Mouse (Mus musculus): Measurements from ENCODE around the gene Usp3. TPM values are rescaled to one million over a fixed set of nuclear protein-coding genes. Genes with fewer than 3 reads are reported as not detected.

The Usp3 gene
- polyA plus RNA-seq, 1 experiment = 8.1 TPM

GRCm38 (mm10) chr9:66613667-66614066 lies 20.7 kb upstream of the Usp3 start:
- Histone ChIP-seq H3K36me3 (ENCODE audit: control insufficient read depth, insufficient read depth, low read length) (no peaks in the 10 kb centered on the region), H3K4me3 (ENCODE audit: control insufficient read depth, low read depth, low read length) (no peak overlapping the region), H3K27ac (ENCODE audit: control insufficient read depth, insufficient read depth, low read depth, low read length) (no peak overlapping the region), H3K4me1 (ENCODE audit: control insufficient read depth, insufficient read depth, low read length) (no peaks in the 10 kb centered on the region), H3K27me3 (ENCODE audit: control insufficient read depth, insufficient read depth, low read length) (no peaks in the 10 kb centered on the region)
- TF ChIP-seq CTCF (IDR thresholded peaks at IDR 0.05; ENCODE audit: control insufficient read depth, insufficient read depth, insufficient replicate concordance, low read depth, low read length) (no peak), POLR2A (IDR thresholded peaks at IDR 0.05; ENCODE audit: control insufficient read depth, low read depth, low read length) (no peak)

DNA sequence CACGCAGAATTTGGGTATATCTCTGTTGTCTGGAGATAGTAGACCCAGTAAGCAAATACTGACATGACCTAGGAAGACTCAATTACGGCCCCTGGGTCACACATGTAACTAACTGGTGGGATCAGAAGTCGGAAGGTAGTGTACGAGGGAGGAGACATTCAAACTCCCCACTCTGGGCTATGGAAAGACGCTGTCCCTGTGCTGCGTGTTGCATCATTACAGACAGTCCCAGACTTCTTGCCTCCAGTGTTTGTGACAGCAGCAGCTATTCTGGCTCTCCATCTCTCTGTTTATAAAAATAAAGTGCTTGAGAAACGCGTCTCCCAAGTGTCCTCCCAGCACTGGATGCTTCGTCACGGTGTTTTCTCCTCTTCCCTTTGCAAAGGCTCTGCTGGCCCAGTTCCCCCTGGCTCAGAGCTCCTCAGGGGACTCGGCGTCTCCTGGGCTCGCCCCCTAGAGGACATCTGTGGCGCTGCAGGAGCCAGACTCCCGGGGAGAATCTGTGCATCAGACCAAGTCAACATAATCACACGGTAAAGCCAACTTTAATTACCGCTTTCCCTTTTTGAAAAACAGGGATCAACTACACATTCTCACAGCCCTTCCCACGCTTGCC lies 18.6 kb upstream of the Usp3 start:
- Histone ChIP-seq H3K4me3 (ENCODE audit: control insufficient read depth, low read depth, low read length) (no peak overlapping the region), H3K36me3 (ENCODE audit: control insufficient read depth, insufficient read depth, low read length) (no peaks in the 10 kb centered on the region), H3K27ac (ENCODE audit: control insufficient read depth, insufficient read depth, low read depth, low read length) (no peak overlapping the region), H3K4me1 (ENCODE audit: control insufficient read depth, insufficient read depth, low read length) (peaks cover 2% of the 10 kb centered on the region; the same call in 1 of the 2 replicates), H3K27me3 (ENCODE audit: control insufficient read depth, insufficient read depth, low read length) (no peaks in the 10 kb centered on the region)
- TF ChIP-seq CTCF (IDR thresholded peaks at IDR 0.05; ENCODE audit: control insufficient read depth, insufficient read depth, insufficient replicate concordance, low read depth, low read length) (peak; percentile 90), POLR2A (IDR thresholded peaks at IDR 0.05; ENCODE audit: control insufficient read depth, low read depth, low read length) (no peak)

GRCm38 (mm10) chr9:66608817-66609345 lies 15.9 kb upstream of the Usp3 start:
- Histone ChIP-seq H3K4me1 (ENCODE audit: control insufficient read depth, insufficient read depth, low read length) (peaks cover 4% of the 10 kb centered on the region; the same call in 1 of the 2 replicates), H3K36me3 (ENCODE audit: control insufficient read depth, insufficient read depth, low read length) (no peaks in the 10 kb centered on the region), H3K27ac (ENCODE audit: control insufficient read depth, insufficient read depth, low read depth, low read length) (no peak overlapping the region), H3K4me3 (ENCODE audit: control insufficient read depth, low read depth, low read length) (no peak overlapping the region), H3K27me3 (ENCODE audit: control insufficient read depth, insufficient read depth, low read length) (no peaks in the 10 kb centered on the region)
- no peak for TF ChIP-seq CTCF (IDR thresholded peaks at IDR 0.05; ENCODE audit: control insufficient read depth, insufficient read depth, insufficient replicate concordance, low read depth, low read length)
- no peak for TF ChIP-seq POLR2A (IDR thresholded peaks at IDR 0.05; ENCODE audit: control insufficient read depth, low read depth, low read length)

DNA sequence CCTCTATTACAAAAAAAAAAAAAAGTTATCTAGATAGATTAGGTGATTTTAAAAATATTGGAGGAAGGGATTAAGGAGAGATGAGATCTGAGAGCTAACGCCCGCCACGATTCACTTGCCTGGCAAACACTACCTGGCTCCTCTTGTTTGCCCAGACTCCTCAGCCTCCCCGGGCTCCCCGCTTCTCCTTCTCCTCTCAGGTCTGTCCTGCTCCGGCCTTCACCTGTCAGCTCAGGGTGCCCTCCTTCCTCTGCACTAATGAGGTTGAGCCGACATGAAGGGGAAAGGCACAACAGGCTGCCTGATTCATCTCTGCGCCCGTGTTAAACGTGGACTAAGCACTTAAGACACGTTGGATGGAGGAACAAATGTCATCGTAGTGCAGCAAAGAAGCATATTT lies 13.9 kb upstream of the Usp3 start:
- H3K27ac ChIP-seq (ENCODE audit: control insufficient read depth, insufficient read depth, low read depth, low read length) = no peak overlapping the region
- no peak overlapping the region for H3K4me3 ChIP-seq (ENCODE audit: control insufficient read depth, low read depth, low read length)
- TF ChIP-seq POLR2A (IDR thresholded peaks at IDR 0.05; ENCODE audit: control insufficient read depth, low read depth, low read length) (no peak), CTCF (IDR thresholded peaks at IDR 0.05; ENCODE audit: control insufficient read depth, insufficient read depth, insufficient replicate concordance, low read depth, low read length) (no peak)
- H3K36me3 ChIP-seq (ENCODE audit: control insufficient read depth, insufficient read depth, low read length) = no peaks in the 10 kb centered on the region
- H3K27me3 ChIP-seq (ENCODE audit: control insufficient read depth, insufficient read depth, low read length) = no peaks in the 10 kb centered on the region
- peaks cover 4% of the 10 kb centered on the region; the same call in 1 of the 2 replicates for H3K4me1 ChIP-seq (ENCODE audit: control insufficient read depth, insufficient read depth, low read length)

GRCm38 (mm10) chr9:66605876-66606750 lies 13.2 kb upstream of the Usp3 start:
- H3K4me3 ChIP-seq (ENCODE audit: control insufficient read depth, low read depth, low read length) = no peak overlapping the region
- no peaks in the 10 kb centered on the region for H3K27me3 ChIP-seq (ENCODE audit: control insufficient read depth, insufficient read depth, low read length)
- TF ChIP-seq CTCF (IDR thresholded peaks at IDR 0.05; ENCODE audit: control insufficient read depth, insufficient read depth, insufficient replicate concordance, low read depth, low read length) = no peak
- TF ChIP-seq POLR2A (IDR thresholded peaks at IDR 0.05; ENCODE audit: control insufficient read depth, low read depth, low read length) = no peak
- no peaks in the 10 kb centered on the region for H3K36me3 ChIP-seq (ENCODE audit: control insufficient read depth, insufficient read depth, low read length)
- peaks cover 4% of the 10 kb centered on the region; the same call in 1 of the 2 replicates for H3K4me1 ChIP-seq (ENCODE audit: control insufficient read depth, insufficient read depth, low read length)
- no peak overlapping the region for H3K27ac ChIP-seq (ENCODE audit: control insufficient read depth, insufficient read depth, low read depth, low read length)

DNA sequence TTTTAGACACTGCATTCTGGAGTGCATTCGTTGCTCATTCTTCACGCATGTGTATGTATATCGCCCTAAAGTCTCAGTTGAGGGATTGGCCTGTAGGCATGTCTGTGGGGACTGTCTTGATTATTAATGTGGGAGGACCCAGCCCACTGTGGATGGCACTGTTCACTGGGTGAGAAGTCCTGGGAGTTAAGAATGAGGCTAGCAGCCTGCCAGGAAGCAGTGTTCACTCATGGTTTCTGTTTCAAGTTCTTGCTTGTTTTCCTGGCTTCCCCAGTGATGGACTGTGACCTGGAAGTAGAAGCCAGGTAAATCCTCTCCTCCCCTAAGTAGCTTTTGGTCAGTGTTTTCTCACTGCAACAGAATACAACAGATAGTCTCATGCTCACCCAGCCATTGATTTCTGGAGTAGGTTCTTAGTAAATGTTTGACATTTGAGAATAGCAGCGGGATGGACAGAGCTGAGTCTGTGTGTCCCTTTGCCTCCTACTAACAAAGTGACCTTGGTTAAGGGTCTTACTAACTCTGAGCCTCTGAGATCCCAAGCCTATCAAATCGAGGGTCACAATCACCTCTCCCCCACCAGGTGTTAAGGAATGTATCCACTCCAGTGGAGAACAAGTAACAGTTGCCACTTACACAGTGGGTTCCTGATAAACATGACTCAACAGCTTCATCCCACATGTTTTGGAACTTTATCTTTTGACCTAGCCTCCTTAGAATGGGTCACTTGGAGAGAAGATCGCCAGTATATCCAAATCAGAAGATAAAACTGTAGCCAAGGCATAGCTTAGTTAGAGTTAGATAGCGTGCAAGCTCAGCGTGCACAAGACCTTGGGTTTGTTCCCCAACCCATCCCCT lies 11.6 kb upstream of the Usp3 start:
- H3K4me3 ChIP-seq (ENCODE audit: control insufficient read depth, low read depth, low read length) = no peak overlapping the region
- no peaks in the 10 kb centered on the region for H3K36me3 ChIP-seq (ENCODE audit: control insufficient read depth, insufficient read depth, low read length)
- no peaks in the 10 kb centered on the region for H3K27me3 ChIP-seq (ENCODE audit: control insufficient read depth, insufficient read depth, low read length)
- no peak overlapping the region for H3K27ac ChIP-seq (ENCODE audit: control insufficient read depth, insufficient read depth, low read depth, low read length)
- H3K4me1 ChIP-seq (ENCODE audit: control insufficient read depth, insufficient read depth, low read length) = peaks cover 6% of the 10 kb centered on the region
- TF ChIP-seq CTCF (IDR thresholded peaks at IDR 0.05; ENCODE audit: control insufficient read depth, insufficient read depth, insufficient replicate concordance, low read depth, low read length) (no peak), POLR2A (IDR thresholded peaks at IDR 0.05; ENCODE audit: control insufficient read depth, low read depth, low read length) (no peak)
